Mouse (Mus musculus) hindbrain, embryonic 14.5 days (tissue): ENCODE data around the gene Tomm6. TPM values are rescaled to one million over a fixed set of nuclear protein-coding genes. Genes with fewer than 3 reads are reported as not detected.
A peak's percentile ranks its signal among the peaks of the same experiment; 100 is the strongest.

Source experiments
- ATAC-seq: fragments of 200-750 bp; cut with Nextera tagmentation; 2 replicates; pipeline ENCODE4 v1.8.0; 2017; ENCODE audit warnings: moderate number of reproducible peaks, mild to moderate bottlenecking, moderate TSS enrichment, moderate library complexity; ENCODE audit not compliant: low FRiP score
- DNase-seq: peaks from one replicate; pipeline ENCODE4 v3.0.0-alpha.2; 2015; ENCODE audit warnings: low spot score
- H3K27ac ChIP-seq: fragments of 300-500 bp; sonication (generic); 2 replicates; pipeline ENCODE4 v1.5.1; 2014; ENCODE audit warnings: mild to moderate bottlenecking, moderate library complexity
- H3K27me3 ChIP-seq: fragments of 300-500 bp; sonication (generic); 2 replicates; pipeline ENCODE4 v1.6.1; 2014; ENCODE audit warnings: mild to moderate bottlenecking, low read length, mixed read lengths; ENCODE audit not compliant: control insufficient read depth, insufficient read depth
- H3K36me3 ChIP-seq: fragments of 300-500 bp; sonication (generic); replicated peaks from 2 replicates; pipeline ENCODE4 v1.6.1; 2014; ENCODE audit not compliant: control insufficient read depth, insufficient read depth
- H3K4me1 ChIP-seq: fragments of 300-500 bp; sonication (generic); replicated peaks from 2 replicates; pipeline ENCODE4 v1.6.1; 2014; ENCODE audit warnings: antibody characterized with exemption, low read length, mixed read lengths; ENCODE audit not compliant: control insufficient read depth, insufficient read depth
- H3K4me2 ChIP-seq: fragments of 300-500 bp; sonication (generic); replicated peaks from 2 replicates; pipeline ENCODE4 v1.6.1; 2014; ENCODE audit warnings: mild to moderate bottlenecking, moderate library complexity
- H3K4me3 ChIP-seq: fragments of 300-500 bp; sonication (generic); replicated peaks from 2 replicates; pipeline ENCODE4 v1.5.1; 2014; ENCODE audit warnings: mild to moderate bottlenecking, low read length
- H3K9ac ChIP-seq: fragments of 300-500 bp; sonication (generic); 2 replicates; pipeline ENCODE4 v1.6.1; 2014
- H3K9me3 ChIP-seq: fragments of 300-500 bp; sonication (generic); 2 replicates; pipeline ENCODE4 v1.6.1; 2016; ENCODE audit warnings: low read length; ENCODE audit not compliant: control insufficient read depth
- WGBS: fragments of 180-500 bp; shearing (Covaris S2); extraction: QIAGEN DNeasy Blood & Tissue Kit; methylation state at CpG from one replicate; pipeline ENCODE4 v1.1.7; 2014; 5-methylcytosine and 5-hydroxymethylcytosine counted together
- polyA plus RNA-seq: library from polyadenylated mRNA; unstranded; fragments of >200 nt; fragmentation: Nextera tagmentation; extraction: Ambion mirVana; gene quantifications from 2 replicates; pipeline ENCODE4 v1.2.1, GENCODE M21; 2014

The Tomm6 gene
- polyA plus RNA-seq, 1 experiment from 2014 or later, result 327 TPM

- no peaks in the 10 kb centered on the region for H3K9me3 ChIP-seq
- WGBS, result 1% methylated on average over 52 of the region's 58 CpGs
- peak; percentile 60 for DNase-seq
- peak within 1 kb of the TSS; percentile 83 for H3K9ac ChIP-seq
- H3K27me3 ChIP-seq, result no peaks in the 10 kb centered on the region
- H3K4me1 ChIP-seq, result peaks cover 16% of the 10 kb centered on the region
- peaks cover 22% of the 10 kb centered on the region for H3K36me3 ChIP-seq
- peak within 1 kb of the TSS; percentile 85 for H3K27ac ChIP-seq
- peak; percentile 69 for ATAC-seq
- peak within 1 kb of the TSS; percentile 93 for H3K4me2 ChIP-seq
- peak within 1 kb of the TSS; percentile 64 for H3K4me3 ChIP-seq
Observed at GRCm38 (mm10) chr17:47688608-47689575, 706 bp upstream of the Tomm6 start, which contains the start of gene Frs3. Frs3 (plus strand) TSS chr17:47689030.

- ATAC-seq (peak; percentile 92), DNase-seq (peak; percentile 99)
- H3K27ac ChIP-seq, result peak overlapping the region; percentile 85
- H3K27me3 ChIP-seq, result no peaks in the 10 kb centered on the region
- WGBS, result 2% methylated on average over 70 of the region's 70 CpGs
- H3K9ac ChIP-seq, result peak overlapping the region; percentile 83
- peaks cover 16% of the 10 kb centered on the region for H3K4me1 ChIP-seq
- peak overlapping the region; percentile 93 for H3K4me2 ChIP-seq
- no peaks in the 10 kb centered on the region for H3K9me3 ChIP-seq
- peak overlapping the region; percentile 64 for H3K4me3 ChIP-seq
- peaks cover 33% of the 10 kb centered on the region for H3K36me3 ChIP-seq
Observed at GRCm38 (mm10) chr17:47687409-47688343, 510 bp downstream of the Tomm6 start.

- Histone ChIP-seq H3K9ac (no peak overlapping the region), H3K4me2 (no peak overlapping the region), H3K4me1 (peaks cover 8% of the 10 kb centered on the region; the same call in 1 of the 2 replicates), H3K27me3 (no peaks in the 10 kb centered on the region), H3K36me3 (peaks cover 80% of the 10 kb centered on the region), H3K4me3 (no peak overlapping the region), H3K9me3 (no peaks in the 10 kb centered on the region), H3K27ac (no peak overlapping the region)
- DNase-seq, result no peak
- 78% methylated on average over 4 of the region's 4 CpGs for WGBS
- no peak for ATAC-seq
Observed at GRCm38 (mm10) chr17:47682836-47683235, 5.3 kb downstream of the Tomm6 start.

- DNase-seq (no peak), ATAC-seq (no peak)
- Histone ChIP-seq H3K9me3 (no peaks in the 10 kb centered on the region), H3K27me3 (no peaks in the 10 kb centered on the region), H3K4me3 (no peak overlapping the region), H3K4me1 (no peaks in the 10 kb centered on the region), H3K27ac (no peak overlapping the region), H3K4me2 (no peak overlapping the region), H3K9ac (no peak overlapping the region), H3K36me3 (peaks cover 79% of the 10 kb centered on the region)
- WGBS, result 88% methylated on average over 5 of the region's 5 CpGs
Observed at GRCm38 (mm10) chr17:47678702-47679101, 9.5 kb downstream of the Tomm6 start.

GRCm38 (mm10) chr17:47678238-47678637 lies 9.9 kb downstream of the Tomm6 start:
- H3K27ac ChIP-seq, result no peak overlapping the region
- no peak overlapping the region for H3K4me2 ChIP-seq
- H3K9ac ChIP-seq, result no peak overlapping the region
- 95% methylated on average over 5 of the region's 5 CpGs for WGBS
- peaks cover 75% of the 10 kb centered on the region for H3K36me3 ChIP-seq
- no peak for ATAC-seq
- no peak overlapping the region for H3K4me3 ChIP-seq
- no peak for DNase-seq
- no peaks in the 10 kb centered on the region for H3K27me3 ChIP-seq
- H3K9me3 ChIP-seq, result no peaks in the 10 kb centered on the region
- no peaks in the 10 kb centered on the region for H3K4me1 ChIP-seq

- H3K4me3 ChIP-seq, result no peak overlapping the region
- H3K27me3 ChIP-seq, result 0 out of 2 replicates have a peak, but pooled peaks cover 5% of the 10 kb centered on the region
- ATAC-seq (no peak), DNase-seq (peak; percentile 93)
- no peak overlapping the region for H3K4me2 ChIP-seq
- 18% methylated on average over 9 of the region's 9 CpGs for WGBS
- H3K9ac ChIP-seq, result no peak overlapping the region
- peaks cover 58% of the 10 kb centered on the region for H3K36me3 ChIP-seq
- H3K9me3 ChIP-seq, result no peaks in the 10 kb centered on the region
- no peak overlapping the region for H3K27ac ChIP-seq
- H3K4me1 ChIP-seq, result peaks cover 6% of the 10 kb centered on the region; the same call in 1 of the 2 replicates
Observed at GRCm38 (mm10) chr17:47676581-47676980, 11.6 kb downstream of the Tomm6 start.

GRCm38 (mm10) chr17:47672311-47673111 lies 15.7 kb downstream of the Tomm6 start:
- H3K27me3 ChIP-seq, result 0 out of 2 replicates have a peak, but pooled peaks cover 5% of the 10 kb centered on the region
- H3K4me1 ChIP-seq, result peaks cover 13% of the 10 kb centered on the region
- peak overlapping the region; percentile 68 for H3K4me2 ChIP-seq
- peaks cover 19% of the 10 kb centered on the region for H3K36me3 ChIP-seq
- H3K9me3 ChIP-seq, result no peaks in the 10 kb centered on the region
- DNase-seq (peak; percentile 64), ATAC-seq (peak; percentile 57)
- peak overlapping the region; percentile 45; the same call in 1 of the 2 replicates for H3K9ac ChIP-seq
- no peak overlapping the region for H3K27ac ChIP-seq
- 4% methylated on average over 68 of the region's 68 CpGs for WGBS
- H3K4me3 ChIP-seq, result peak overlapping the region; percentile 27

- peak overlapping the region; percentile 45; the same call in 1 of the 2 replicates for H3K9ac ChIP-seq
- H3K27ac ChIP-seq, result no peak overlapping the region
- H3K4me2 ChIP-seq, result peak overlapping the region; percentile 68
- no peaks in the 10 kb centered on the region for H3K9me3 ChIP-seq
- 15% methylated on average over 14 of the region's 14 CpGs for WGBS
- H3K36me3 ChIP-seq, result peaks cover 14% of the 10 kb centered on the region
- peaks cover 13% of the 10 kb centered on the region for H3K4me1 ChIP-seq
- H3K4me3 ChIP-seq, result peak overlapping the region; percentile 27
- H3K27me3 ChIP-seq, result 0 out of 2 replicates have a peak, but pooled peaks cover 5% of the 10 kb centered on the region
- peak; percentile 46 for ATAC-seq
- no peak for DNase-seq
Observed at GRCm38 (mm10) chr17:47671988-47672310, 16.2 kb downstream of the Tomm6 start.
